Mouse (Mus musculus) limb, embryonic 11.5 days (tissue): Measurements from ENCODE around the gene Sytl1. TPM values are rescaled to one million over a fixed set of nuclear protein-coding genes. Genes with fewer than 3 reads are reported as not detected.
A peak's percentile ranks its signal among the peaks of the same experiment; 100 is the strongest.

ENCODE experiments used
- ATAC-seq: fragments of 200-750 bp; cut with Nextera tagmentation; 2 replicates; pipeline ENCODE4 v1.8.0; 2017; ENCODE audit warnings: low read depth; ENCODE audit not compliant: insufficient number of reproducible peaks, low FRiP score, low TSS enrichment
- DNase-seq: peaks from one replicate; pipeline ENCODE4 v3.0.0-alpha.2; 2015; ENCODE audit warnings: low spot score
- H3K27ac ChIP-seq: fragments of 300-500 bp; sonication (generic); replicated peaks from 2 replicates; pipeline ENCODE4 v1.5.1; 2014; ENCODE audit warnings: low read depth, mild to moderate bottlenecking, low read length
- H3K27me3 ChIP-seq: fragments of 300-500 bp; sonication (generic); 2 replicates; pipeline ENCODE4 v1.6.1; 2014; ENCODE audit warnings: mild to moderate bottlenecking, low read length, mixed read lengths; ENCODE audit not compliant: control insufficient read depth, insufficient read depth
- H3K36me3 ChIP-seq: fragments of 300-500 bp; sonication (generic); 2 replicates; pipeline ENCODE4 v1.6.1; 2014; ENCODE audit warnings: mild to moderate bottlenecking, low read length, moderate library complexity, mixed read lengths; ENCODE audit not compliant: control insufficient read depth, insufficient read depth
- H3K4me1 ChIP-seq: fragments of 300-500 bp; sonication (generic); 2 replicates; pipeline ENCODE4 v1.6.1; 2014; ENCODE audit warnings: low read length, mixed read lengths; ENCODE audit not compliant: control insufficient read depth, insufficient read depth
- H3K4me2 ChIP-seq: fragments of 300-500 bp; sonication (generic); 2 replicates; pipeline ENCODE4 v1.6.1; 2014; ENCODE audit warnings: low read depth, mild to moderate bottlenecking, moderate library complexity; ENCODE audit not compliant: severe bottlenecking
- H3K4me3 ChIP-seq: fragments of 300-500 bp; sonication (generic); 2 replicates; pipeline ENCODE4 v1.5.1; 2014; ENCODE audit warnings: low read depth, low read length
- H3K9ac ChIP-seq: fragments of 300-500 bp; sonication (generic); 2 replicates; pipeline ENCODE4 v1.6.1; 2014; ENCODE audit warnings: mild to moderate bottlenecking, low read length
- H3K9me3 ChIP-seq: fragments of 300-500 bp; sonication (generic); 2 replicates; pipeline ENCODE4 v1.6.1; 2016; ENCODE audit warnings: low read length; ENCODE audit not compliant: control insufficient read depth
- WGBS: fragments of 180-500 bp; shearing (Covaris S2); extraction: QIAGEN DNeasy Blood & Tissue Kit; methylation state at CpG from one replicate; pipeline ENCODE4 v1.1.7; 2014; 5-methylcytosine and 5-hydroxymethylcytosine counted together
- polyA plus RNA-seq: library from polyadenylated mRNA; unstranded; fragments of >200 nt; fragmentation: Nextera tagmentation; extraction: Ambion mirVana; gene quantifications from 2 replicates; pipeline ENCODE4 v1.2.1, GENCODE M21; 2014

Sytl1 gene
- 1.4 and 1.5 TPM in 2 replicates for polyA plus RNA-seq

- H3K27me3 ChIP-seq: no peaks in the 10 kb centered on the region
- H3K27ac ChIP-seq: 0 out of 2 replicates have a peak within 1 kb of the TSS, but pooled peaks have one; percentile 42
- WGBS: 32% methylated on average over 7 of the region's 7 CpGs
- H3K4me1 ChIP-seq: peaks cover 6% of the 10 kb centered on the region; the same call in 1 of the 2 replicates
- ATAC-seq (no peak), DNase-seq (no peak)
- H3K9me3 ChIP-seq: no peaks in the 10 kb centered on the region; the same call in 1 of the 2 replicates
- H3K9ac ChIP-seq: no peak within 1 kb of the TSS
- peaks cover 21% of the 10 kb centered on the region for H3K36me3 ChIP-seq
- H3K4me3 ChIP-seq: no peak within 1 kb of the TSS
- no peak within 1 kb of the TSS for H3K4me2 ChIP-seq
Measured at GRCm38 (mm10) chr4:133262882-133263281, at the start of gene Sytl1. TSS of gene Sytl1 (minus strand) at chr4:133263113.

- WGBS: 0% methylated on average over 3 of the region's 3 CpGs
- no peak overlapping the region for H3K4me2 ChIP-seq
- peak; percentile 95 for DNase-seq
- no peaks in the 10 kb centered on the region for H3K36me3 ChIP-seq
- no peak for ATAC-seq
- no peak overlapping the region for H3K9ac ChIP-seq
- H3K4me3 ChIP-seq: no peak overlapping the region
- H3K27ac ChIP-seq: no peak overlapping the region
- no peaks in the 10 kb centered on the region for H3K9me3 ChIP-seq
- H3K4me1 ChIP-seq: no peaks in the 10 kb centered on the region
- H3K27me3 ChIP-seq: no peaks in the 10 kb centered on the region
Measured at GRCm38 (mm10) chr4:133309948-133310347, 47.0 kb upstream of the Sytl1 start.

GRCm38 (mm10) chr4:133307331-133307730 lies 44.4 kb upstream of the Sytl1 start:
- peak; percentile 74 for DNase-seq
- 33% methylated on average over 3 of the region's 3 CpGs for WGBS
- no peaks in the 10 kb centered on the region for H3K27me3 ChIP-seq

GRCm38 (mm10) chr4:133305825-133306224 lies 42.9 kb upstream of the Sytl1 start:
- H3K4me2 ChIP-seq: no peak overlapping the region
- H3K9ac ChIP-seq: no peak overlapping the region
- H3K36me3 ChIP-seq: no peaks in the 10 kb centered on the region
- no peak overlapping the region for H3K27ac ChIP-seq
- H3K4me3 ChIP-seq: no peak overlapping the region
- no peaks in the 10 kb centered on the region for H3K9me3 ChIP-seq
- H3K27me3 ChIP-seq: no peaks in the 10 kb centered on the region
- no peaks in the 10 kb centered on the region for H3K4me1 ChIP-seq
- DNase-seq (no peak), ATAC-seq (no peak)
- 89% methylated on average over 7 of the region's 7 CpGs for WGBS

More at GRCm38 (mm10) chr4:133307331-133307730, 44.4 kb upstream of the Sytl1 start:
- ATAC-seq: no peak
- Histone ChIP-seq H3K27ac (no peak overlapping the region), H3K4me2 (no peak overlapping the region), H3K9ac (no peak overlapping the region), H3K4me1 (no peaks in the 10 kb centered on the region), H3K36me3 (no peaks in the 10 kb centered on the region), H3K9me3 (no peaks in the 10 kb centered on the region), H3K4me3 (no peak overlapping the region)

- H3K4me1 ChIP-seq: no peaks in the 10 kb centered on the region
- no peak overlapping the region for H3K27ac ChIP-seq
- WGBS: 92% methylated on average over 7 of the region's 7 CpGs
- DNase-seq: no peak
- no peaks in the 10 kb centered on the region for H3K9me3 ChIP-seq
- H3K9ac ChIP-seq: no peak overlapping the region
- no peak for ATAC-seq
- H3K4me2 ChIP-seq: no peak overlapping the region
- H3K36me3 ChIP-seq: no peaks in the 10 kb centered on the region
- no peak overlapping the region for H3K4me3 ChIP-seq
- no peaks in the 10 kb centered on the region for H3K27me3 ChIP-seq
Measured at GRCm38 (mm10) chr4:133304770-133305169, 41.9 kb upstream of the Sytl1 start.

- no peak overlapping the region for H3K4me3 ChIP-seq
- DNase-seq (no peak), ATAC-seq (no peak)
- H3K27me3 ChIP-seq: no peaks in the 10 kb centered on the region
- H3K4me2 ChIP-seq: no peak overlapping the region
- no peaks in the 10 kb centered on the region for H3K9me3 ChIP-seq
- no peak overlapping the region for H3K27ac ChIP-seq
- no peaks in the 10 kb centered on the region for H3K36me3 ChIP-seq
- no peak overlapping the region for H3K9ac ChIP-seq
- WGBS: 85% methylated on average over 5 of the region's 5 CpGs
- peaks cover 5% of the 10 kb centered on the region for H3K4me1 ChIP-seq
Measured at GRCm38 (mm10) chr4:133302668-133303067, 39.8 kb upstream of the Sytl1 start.

GRCm38 (mm10) chr4:133301802-133302201 lies 38.9 kb upstream of the Sytl1 start:
- ATAC-seq (no peak), DNase-seq (peak; percentile 89)
- 21% methylated on average over 4 of the region's 4 CpGs for WGBS
- no peaks in the 10 kb centered on the region for H3K9me3 ChIP-seq
- H3K27me3 ChIP-seq: no peaks in the 10 kb centered on the region
- no peak overlapping the region for H3K4me3 ChIP-seq
- H3K36me3 ChIP-seq: no peaks in the 10 kb centered on the region
- H3K27ac ChIP-seq: no peak overlapping the region
- H3K4me1 ChIP-seq: peaks cover 8% of the 10 kb centered on the region
- no peak overlapping the region for H3K9ac ChIP-seq
- H3K4me2 ChIP-seq: no peak overlapping the region

GRCm38 (mm10) chr4:133300421-133300820 lies 37.5 kb upstream of the Sytl1 start:
- 86% methylated on average over 11 of the region's 11 CpGs for WGBS
- Histone ChIP-seq H3K9me3 (no peaks in the 10 kb centered on the region), H3K4me3 (no peak overlapping the region), H3K9ac (no peak overlapping the region), H3K36me3 (no peaks in the 10 kb centered on the region; the same call in 1 of the 2 replicates), H3K27ac (no peak overlapping the region), H3K4me1 (peaks cover 8% of the 10 kb centered on the region), H3K4me2 (no peak overlapping the region), H3K27me3 (no peaks in the 10 kb centered on the region)
- DNase-seq: no peak
- ATAC-seq: no peak

- H3K9ac ChIP-seq: no peak overlapping the region
- H3K4me3 ChIP-seq: no peak overlapping the region
- ATAC-seq (no peak), DNase-seq (no peak)
- 50% methylated on average over 5 of the region's 5 CpGs for WGBS
- H3K36me3 ChIP-seq: peaks cover 3% of the 10 kb centered on the region; the same call in 1 of the 2 replicates
- no peaks in the 10 kb centered on the region for H3K9me3 ChIP-seq
- H3K4me1 ChIP-seq: peaks cover 8% of the 10 kb centered on the region
- no peak overlapping the region for H3K27ac ChIP-seq
- no peaks in the 10 kb centered on the region for H3K27me3 ChIP-seq
- H3K4me2 ChIP-seq: no peak overlapping the region
Measured at GRCm38 (mm10) chr4:133299701-133300100, 36.8 kb upstream of the Sytl1 start.
